Mouse (Mus musculus) adrenal gland, postnatal 36 days (tissue): Measurements from ENCODE around the gene Angptl6. TPM values are rescaled to one million over a fixed set of nuclear protein-coding genes. Genes with fewer than 3 reads are reported as not detected.

ENCODE experiments used
- DNase-seq, 2 experiments: peaks; one replicate each; pipeline ENCODE4 v3.0.0; 2021; ENCODE audit warnings: mixed read lengths in 1 of 2
- total RNA-seq, 2 experiments: library from RNA; stranded (reverse); gene quantifications; 2 replicates each; pipeline ENCODE4 v1.2.3; 2021

The Angptl6 gene
- total RNA-seq, 2 experiments from 2014 or later, result 3.2 to 3.5 TPM

- DNase-seq, result no peak
Measured at GRCm38 (mm10) chr9:20887191-20887590, 7.7 kb upstream of the Angptl6 start.

- no peak for DNase-seq
Measured at GRCm38 (mm10) chr9:20886563-20886962, 7.0 kb upstream of the Angptl6 start.

- peak in 1 of 2 experiments; percentile 48 for DNase-seq
Measured at GRCm38 (mm10) chr9:20878710-20879065, 839 bp downstream of the Angptl6 start.

- peak; percentile 100 for DNase-seq
Measured at GRCm38 (mm10) chr9:20878041-20878709, 1.4 kb downstream of the Angptl6 start.

GRCm38 (mm10) chr9:20877118-20878040 lies 2.1 kb downstream of the Angptl6 start:
- no peak for DNase-seq

GRCm38 (mm10) chr9:20876318-20877117 lies 3.0 kb downstream of the Angptl6 start:
- no peak for DNase-seq

- DNase-seq, result no peak
Measured at GRCm38 (mm10) chr9:20875021-20875790, 4.3 kb downstream of the Angptl6 start.

GRCm38 (mm10) chr9:20873521-20873920 lies 6.0 kb downstream of the Angptl6 start:
- no peak for DNase-seq

- no peak for DNase-seq
Measured at GRCm38 (mm10) chr9:20872991-20873390, 6.5 kb downstream of the Angptl6 start.

GRCm38 (mm10) chr9:20870211-20871173 lies 9.0 kb downstream of the Angptl6 start:
- DNase-seq, result no peak

GRCm38 (mm10) chr9:20869246-20869645 lies 10.3 kb downstream of the Angptl6 start:
- peak; percentile 40 to 61 for DNase-seq

GRCm38 (mm10) chr9:20868448-20869001 lies 11.0 kb downstream of the Angptl6 start, which contains the start of gene A230050P20Rik:
Gene A230050P20Rik, plus strand, starts transcription at chr9:20868642.
- peak; percentile 73 to 83 for DNase-seq

GRCm38 (mm10) chr9:20866879-20867278 lies 12.6 kb downstream of the Angptl6 start:
- DNase-seq, result no peak

GRCm38 (mm10) chr9:20862225-20862624 lies 17.3 kb downstream of the Angptl6 start:
- no peak for DNase-seq

GRCm38 (mm10) chr9:20861821-20862220 lies 17.7 kb downstream of the Angptl6 start:
- peak in 1 of 2 experiments; percentile 61 for DNase-seq

- no peak for DNase-seq
Measured at GRCm38 (mm10) chr9:20859926-20860325, 19.6 kb downstream of the Angptl6 start.

- peak; percentile 58 to 59 for DNase-seq
Measured at GRCm38 (mm10) chr9:20857131-20857530, 22.4 kb downstream of the Angptl6 start.

- DNase-seq, result no peak
Measured at GRCm38 (mm10) chr9:20850179-20850578, 29.3 kb downstream of the Angptl6 start.

GRCm38 (mm10) chr9:20842670-20843069 lies 36.9 kb downstream of the Angptl6 start:
- peak in 1 of 2 experiments; percentile 50 for DNase-seq

GRCm38 (mm10) chr9:20842211-20842610 lies 37.3 kb downstream of the Angptl6 start:
- DNase-seq, result no peak
